Mouse (Mus musculus) adrenal gland, adult (tissue): ENCODE results near the gene Olfr981.
"Not testable (repeated sequence)": the region's sequence is repeated elsewhere in the genome, so short reads cannot be mapped to it uniquely, and the experiment has no call there.

ENCODE experiments used
- DNase-seq, 2 experiments: peaks; one replicate each; pipeline ENCODE4 v3.0.0; 2022 to 2023; ENCODE audit warnings: low spot score in 1 of 2; ENCODE audit not compliant: inconsistent age in 2 of 2

Olfr981 gene

GRCm38 (mm10) chr9:40021164-40021563 lies at the start of gene Olfr981:
Olfr981 (plus strand) TSS chr9:40021464.
- no peak for DNase-seq

DNA sequence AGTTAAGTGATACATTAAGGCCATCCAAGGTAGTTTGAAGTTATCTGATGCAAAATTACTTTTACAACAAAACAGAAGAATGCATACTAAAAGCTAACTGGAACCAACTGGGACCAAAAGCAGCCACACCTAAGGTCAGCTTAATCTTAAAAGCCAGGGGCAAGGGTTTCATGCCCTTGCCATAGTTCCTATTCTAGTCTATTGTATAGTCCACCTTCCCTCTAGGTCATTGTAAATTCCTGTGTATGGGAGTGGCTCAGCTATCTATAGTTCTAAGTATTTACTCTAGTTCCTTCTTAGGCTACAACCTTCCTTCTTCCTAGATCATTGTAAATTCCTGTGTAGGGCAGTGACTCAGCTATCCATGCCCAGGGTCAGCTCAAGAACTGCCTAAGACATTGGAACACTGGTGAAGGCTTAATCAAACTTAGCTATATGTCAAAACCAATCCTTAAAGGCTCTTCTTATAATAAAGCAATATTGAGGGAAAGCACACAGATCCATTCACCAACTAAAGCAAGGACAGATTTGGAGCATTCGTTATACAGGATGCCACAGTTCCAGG lies 44.6 kb upstream of the Olfr981 start:
- not testable (repeated sequence) for DNase-seq

DNA sequence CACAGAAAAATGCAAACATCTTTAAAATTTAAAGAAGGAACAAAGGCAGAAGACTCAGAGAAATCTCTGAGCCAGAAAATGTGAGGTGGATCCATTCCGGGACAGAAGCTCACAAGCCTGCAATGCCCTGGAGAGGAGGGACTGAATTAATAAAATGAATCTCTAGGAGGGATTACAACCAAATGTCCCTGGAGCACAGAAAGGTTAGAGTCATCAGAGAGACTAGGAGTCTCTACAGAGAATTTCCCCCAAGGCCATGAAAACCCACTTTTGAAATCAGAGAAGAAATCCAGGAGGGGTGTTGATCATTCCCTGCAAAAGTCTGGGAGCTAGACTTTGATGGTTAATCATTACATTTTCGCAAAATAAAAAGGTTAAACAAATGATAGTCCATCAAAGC lies 29.5 kb upstream of the Olfr981 start, which contains the start of gene Olfr978:
TSS of gene Olfr978 (plus strand) at position 301 of the 400 bp plus-strand sequence.
- no peak for DNase-seq

DNA sequence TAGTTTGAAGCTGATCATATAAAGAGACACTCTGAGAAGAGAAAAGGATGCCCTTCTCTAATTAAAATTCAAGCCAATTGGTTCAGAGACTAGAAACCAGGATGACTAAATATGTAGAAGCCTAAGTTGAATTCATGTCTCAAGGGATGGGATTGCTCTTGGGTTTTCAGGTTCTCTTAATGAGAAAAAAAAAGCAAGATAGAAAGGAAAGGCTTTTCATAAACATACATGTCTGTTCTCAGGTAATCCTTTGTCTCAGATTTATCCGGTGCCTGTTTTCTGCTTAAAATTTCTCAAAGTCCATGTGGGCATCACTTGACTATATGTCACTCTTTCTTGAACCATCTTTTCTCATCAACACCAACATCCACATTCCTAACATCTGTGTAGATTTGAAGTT lies 17.9 kb upstream of the Olfr981 start, which contains the start of gene Olfr979:
TSS of gene Olfr979 (minus strand) at position 101 of the 400 bp plus-strand sequence.
- DNase-seq: no peak

GRCm38 (mm10) chr9:40009482-40009881 lies 11.8 kb upstream of the Olfr981 start, which contains the start of gene Olfr980:
Olfr980 (minus strand) TSS chr9:40009582.
- DNase-seq: no peak

- no peak for DNase-seq
These were observed 28.9 kb downstream of the Olfr981 start for GRCm38 (mm10) chr9:40050138-40050537.

GRCm38 (mm10) chr9:40073529-40073928 lies 52.3 kb downstream of the Olfr981 start, which contains the start of gene Olfr982:
Olfr982 (plus strand) TSS chr9:40073829.
- no peak for DNase-seq
